Mouse (Mus musculus) neutrophil, adult 5-6 weeks (primary cell): Measurements from ENCODE around the gene Crtac1. TPM values are rescaled to one million over a fixed set of nuclear protein-coding genes. Genes with fewer than 3 reads are reported as not detected.

ENCODE experiments used
- ATAC-seq: fragments of 151-379, 151-347 bp; 2 replicates; pipeline ENCODE4 v1.8.0; 2017; ENCODE audit warnings: mild to moderate bottlenecking, moderate TSS enrichment; ENCODE audit not compliant: insufficient number of reproducible peaks, poor library complexity, low FRiP score, severe bottlenecking; ENCODE audit errors: extremely low read depth
- total RNA-seq: library from RNA; stranded (forward); fragments of 200-1000 nt; gene quantifications from 2 replicates; pipeline ENCODE4 v1.2.3, GENCODE M21; 2017

The Crtac1 gene
- 0.23 TPM in 1 of 2 replicates, not detected in the other for total RNA-seq

DNA sequence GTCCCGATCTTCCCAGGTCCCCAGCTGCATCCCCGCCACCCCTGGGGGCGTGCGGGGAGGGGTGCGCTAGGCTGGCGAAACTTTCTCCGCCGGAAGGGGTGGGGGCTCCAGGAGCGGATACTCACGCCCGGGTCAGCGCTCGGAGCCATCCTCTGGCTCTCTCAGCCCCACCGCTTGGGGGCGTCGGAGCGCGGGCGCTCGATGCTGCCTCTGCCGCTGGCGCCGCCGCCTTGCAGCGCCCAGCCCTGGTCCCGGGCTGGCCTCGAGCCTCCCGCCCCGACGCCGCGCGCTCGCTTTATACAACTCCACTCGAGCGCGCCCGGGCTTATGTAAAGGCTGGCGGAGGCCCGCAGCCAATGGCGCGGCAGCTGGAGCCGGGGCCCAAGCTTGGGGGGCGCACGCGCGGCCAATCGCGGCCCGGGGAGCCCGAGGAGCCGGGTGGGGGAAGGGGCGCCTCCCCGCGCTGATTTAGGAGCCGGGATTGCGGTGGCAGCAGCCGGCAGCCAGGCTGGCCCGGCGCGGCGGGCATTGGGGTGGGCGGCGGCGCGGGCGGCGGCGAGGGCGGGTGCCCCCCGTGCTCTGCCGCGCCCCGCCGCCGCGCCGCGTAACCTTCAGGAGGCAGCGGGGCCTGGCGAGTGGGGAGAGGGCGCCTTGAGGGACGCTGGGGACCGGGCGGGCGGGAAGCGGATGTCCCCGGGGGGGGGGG is at the start of gene Crtac1:
TSS of gene Crtac1 (minus strand) at position 299 of the 706 bp plus-strand sequence.
- ATAC-seq = no peak

DNA sequence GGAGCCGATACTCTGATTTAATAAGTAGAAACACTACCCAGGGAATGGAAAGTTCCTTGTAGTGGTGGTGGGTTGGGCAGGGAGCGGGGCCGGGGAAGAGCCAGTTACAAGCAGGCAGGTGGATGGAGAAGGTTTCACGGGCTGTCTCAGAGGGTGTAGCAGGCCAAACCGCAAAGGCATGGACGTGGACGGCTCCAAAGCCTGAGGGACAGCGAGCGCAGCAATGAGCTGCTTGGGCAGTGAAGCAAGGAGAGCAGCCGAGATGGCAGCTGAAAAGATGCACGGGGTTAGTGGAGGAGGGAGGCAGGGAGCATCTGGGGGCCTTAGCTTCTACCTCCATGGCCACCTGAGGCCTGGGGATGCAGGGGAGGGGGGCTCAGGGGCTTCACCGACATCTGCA is 46.7 kb upstream of the Crtac1 start:
- no peak for ATAC-seq

GRCm38 (mm10) chr19:42477769-42478168 is 46.2 kb upstream of the Crtac1 start:
- no peak for ATAC-seq

- no peak for ATAC-seq
Observed at GRCm38 (mm10) chr19:42472831-42473230, 41.2 kb upstream of the Crtac1 start.

DNA sequence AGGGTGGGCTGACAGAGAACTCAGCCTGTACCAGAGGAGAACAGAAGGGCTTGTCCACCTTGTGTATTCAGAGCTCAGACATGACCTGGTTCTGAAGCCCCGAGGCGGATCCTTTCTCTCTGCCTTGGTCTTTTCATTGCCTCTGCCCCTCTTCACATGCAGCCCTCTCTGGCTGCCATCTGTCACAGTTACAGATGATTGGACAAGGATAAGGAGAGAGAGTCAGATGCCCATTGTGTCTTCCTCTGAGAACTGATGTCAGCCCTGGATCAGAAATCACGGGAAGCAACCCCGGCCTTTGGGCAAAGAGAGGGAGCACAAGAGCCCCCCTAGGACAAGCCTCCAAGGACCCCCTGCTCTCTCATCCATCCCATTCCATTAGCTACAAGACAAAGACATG is 40.0 kb upstream of the Crtac1 start:
- ATAC-seq = no peak

GRCm38 (mm10) chr19:42461851-42462250 is 30.3 kb upstream of the Crtac1 start:
- ATAC-seq = no peak

- no peak for ATAC-seq
Observed at GRCm38 (mm10) chr19:42461353-42461752, 29.8 kb upstream of the Crtac1 start.

DNA sequence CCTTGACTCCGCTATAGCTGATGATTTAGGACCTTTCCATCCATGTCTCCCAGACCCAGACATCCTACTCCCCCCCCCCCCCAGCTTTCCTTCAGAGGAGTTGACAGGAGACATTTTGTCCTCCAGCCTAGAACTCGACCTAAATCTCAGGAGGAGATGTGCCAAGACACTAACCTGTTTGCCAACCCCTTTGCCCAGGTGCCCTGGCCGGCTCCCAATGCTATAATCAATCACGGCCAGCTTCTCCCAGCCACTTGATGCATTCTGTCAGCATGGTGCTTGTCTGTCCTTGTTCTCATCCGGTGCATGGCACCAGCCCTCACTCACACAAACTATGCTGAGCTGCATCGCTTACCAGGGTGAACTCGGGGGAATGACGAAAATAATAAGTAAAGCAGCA is 27.9 kb upstream of the Crtac1 start:
- ATAC-seq = no peak

GRCm38 (mm10) chr19:42454481-42455236 is 23.1 kb upstream of the Crtac1 start:
- ATAC-seq = no peak

DNA sequence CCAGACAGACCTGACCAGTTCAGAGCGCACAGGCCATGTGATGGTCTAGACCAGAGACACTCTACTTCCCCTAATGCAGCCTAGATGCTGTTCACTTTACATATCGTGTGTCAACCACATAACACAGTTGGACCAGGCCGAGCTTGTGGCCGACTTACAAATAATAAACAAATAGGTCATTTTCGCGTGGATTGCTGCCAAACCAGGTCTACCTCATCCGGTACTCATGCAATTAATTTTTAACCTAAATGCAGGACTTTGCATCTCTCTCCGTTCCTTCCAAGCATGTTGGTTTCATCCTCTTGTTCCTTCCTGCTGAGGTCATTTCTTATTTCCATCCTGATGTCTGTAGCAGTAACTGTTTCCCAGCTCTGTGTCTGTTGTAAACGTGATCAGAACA is 22.4 kb upstream of the Crtac1 start:
- no peak for ATAC-seq

DNA sequence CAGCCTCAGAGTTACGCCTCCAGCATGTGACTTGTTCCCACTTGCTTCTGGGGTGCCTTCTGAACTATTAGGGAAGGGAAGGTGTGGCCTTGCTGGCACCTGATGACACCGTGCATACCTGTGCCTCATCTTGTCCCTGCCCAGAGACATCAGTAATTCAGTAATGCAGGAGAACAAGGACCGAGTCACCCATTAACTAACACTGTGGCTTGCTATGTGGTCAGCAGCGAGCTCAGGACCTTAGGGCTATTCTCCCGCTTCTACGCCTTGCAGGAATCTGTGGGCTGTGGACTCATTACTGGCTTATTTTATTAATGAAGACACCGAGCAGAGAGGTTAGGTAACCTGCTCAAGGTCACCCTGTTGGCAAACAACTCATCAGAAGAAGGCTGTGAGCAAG is 21.0 kb upstream of the Crtac1 start:
- no peak for ATAC-seq

DNA sequence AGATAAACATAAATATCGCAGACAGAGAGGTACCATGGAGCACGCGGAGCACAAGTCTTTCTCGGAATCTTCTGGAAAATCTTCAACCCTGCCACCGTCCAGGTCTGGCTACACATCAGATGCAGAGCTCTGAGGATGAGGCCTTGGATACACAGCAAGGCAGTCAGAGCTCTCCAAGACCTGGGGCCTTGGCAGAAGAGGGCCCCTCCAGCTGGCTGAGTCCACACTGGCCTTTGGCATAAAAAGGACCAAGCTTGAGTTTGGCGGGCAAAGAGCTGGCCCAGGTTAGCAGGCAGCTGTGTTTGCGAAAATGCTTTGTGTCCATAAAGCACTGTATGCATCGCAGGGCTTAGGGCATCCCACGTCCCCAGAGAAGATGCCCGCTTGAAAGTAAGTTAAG is 17.0 kb upstream of the Crtac1 start:
- no peak for ATAC-seq

DNA sequence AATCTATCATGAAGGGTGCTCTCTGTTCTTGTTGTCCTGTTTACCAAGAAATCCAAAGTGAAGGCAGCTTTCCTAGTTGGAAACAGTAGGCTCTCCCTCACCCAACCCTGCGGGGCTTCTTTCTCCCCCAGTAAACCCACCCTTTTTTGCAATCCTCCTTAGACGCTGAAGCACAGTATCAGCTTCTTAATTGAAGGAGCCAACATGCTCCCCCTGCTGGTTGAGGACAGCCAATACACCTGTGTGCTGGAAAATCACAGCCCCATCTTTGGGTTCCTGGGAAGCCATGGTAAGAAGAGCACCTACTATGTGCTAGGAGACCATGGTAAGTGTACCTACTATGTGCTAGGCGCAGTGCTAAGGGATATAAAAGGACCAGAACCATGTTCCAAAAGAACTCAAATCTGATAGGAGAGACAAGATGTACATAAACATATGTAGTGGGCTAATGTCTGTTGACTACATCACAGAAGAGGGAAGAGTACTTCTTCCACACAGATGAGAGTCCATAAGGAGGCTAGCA is 12.4 kb upstream of the Crtac1 start:
- no peak for ATAC-seq

GRCm38 (mm10) chr19:42443266-42443665 is 11.7 kb upstream of the Crtac1 start:
- no peak for ATAC-seq

- ATAC-seq = no peak
Observed at GRCm38 (mm10) chr19:42442246-42443197, 10.9 kb upstream of the Crtac1 start.

GRCm38 (mm10) chr19:42440089-42440488 is 8.5 kb upstream of the Crtac1 start:
- no peak for ATAC-seq

DNA sequence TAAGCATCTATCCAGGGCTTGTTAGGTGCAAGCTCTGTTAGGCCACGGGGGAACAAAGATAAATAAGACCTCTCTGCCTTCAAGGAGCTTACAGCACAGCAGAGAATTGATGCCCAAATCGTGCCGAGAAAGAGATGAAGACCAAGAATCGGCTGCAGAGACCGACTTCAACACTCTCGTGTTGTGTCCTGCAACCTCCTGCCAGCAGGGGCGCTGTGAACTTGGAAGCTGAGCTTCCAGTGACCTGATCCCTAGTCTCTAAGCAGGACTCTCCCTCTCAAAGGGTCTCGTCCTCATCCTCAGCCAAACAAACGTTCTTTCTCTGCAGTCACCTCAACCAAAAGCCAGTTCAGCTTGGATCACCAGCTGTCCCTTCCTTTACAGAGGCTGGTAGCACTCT is 7.8 kb upstream of the Crtac1 start:
- ATAC-seq = no peak

GRCm38 (mm10) chr19:42435621-42436020 is 4.0 kb upstream of the Crtac1 start:
- no peak for ATAC-seq

DNA sequence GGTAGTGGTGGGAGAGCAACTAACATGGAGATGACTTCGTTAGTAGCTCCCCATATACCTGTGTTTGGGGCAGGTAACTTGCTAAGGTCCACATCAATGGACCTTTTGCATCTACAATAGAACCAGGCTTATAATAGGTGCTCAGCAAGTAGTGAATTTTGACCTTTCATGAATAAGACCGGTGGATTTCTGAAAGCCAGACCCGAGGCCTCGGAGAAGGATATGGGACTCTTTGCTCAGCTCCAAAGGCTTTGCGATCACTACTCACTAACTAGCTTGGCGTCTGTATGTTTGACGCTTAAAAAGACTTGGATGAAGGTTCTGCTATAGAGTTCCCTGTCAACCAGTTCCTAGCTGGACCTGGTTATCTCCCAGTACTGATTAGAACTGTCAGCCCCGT is 1.2 kb upstream of the Crtac1 start:
- ATAC-seq = no peak
